Mouse (Mus musculus) cerebellum, postnatal 36 days (tissue): ENCODE measurements around the gene Abcg4.
A peak's percentile ranks its signal among the peaks of the same experiment; 100 is the strongest.

Experiments used
- DNase-seq, 2 experiments: peaks; one replicate each; pipeline ENCODE4 v3.0.0; 2021 to 2022; ENCODE audit warnings: mixed read lengths in 2 of 2

Gene Abcg4

GRCm38 (mm10) chr9:44236601-44237000 lies 51.8 kb downstream of the Abcg4 start:
- DNase-seq, result no peak

GRCm38 (mm10) chr9:44234479-44235427 lies 53.7 kb downstream of the Abcg4 start:
- DNase-seq, result peak; percentile 24 to 26

GRCm38 (mm10) chr9:44233802-44234478 lies 54.5 kb downstream of the Abcg4 start, which contains the start of gene Cbl:
Gene Cbl (minus strand): TSS chr9:44234049.
- peak; percentile 98 to 99 for DNase-seq

- peak in 1 of 2 experiments; percentile 29 for DNase-seq
Measured at GRCm38 (mm10) chr9:44233021-44233801, 55.2 kb downstream of the Abcg4 start.

- no peak for DNase-seq
Measured at GRCm38 (mm10) chr9:44231609-44232008, 56.8 kb downstream of the Abcg4 start.

GRCm38 (mm10) chr9:44225993-44226392 lies 62.4 kb downstream of the Abcg4 start:
- DNase-seq, result no peak
